Mouse (Mus musculus): ENCODE results near the gene Fgfr2. TPM values are rescaled to one million over a fixed set of nuclear protein-coding genes. Genes with fewer than 3 reads are reported as not detected.

Fgfr2 gene
- polyA plus RNA-seq, 1 experiment from 2014 or later = 11.2 TPM

GRCm38 (mm10) chr7:132733521-132733920, 389.6 kb downstream of the Fgfr2 start:
- DNase-seq (no peak), ATAC-seq (no peak)
- Histone ChIP-seq H3K9ac (replicated peaks) (no peak overlapping the region; the same call in 1 of the 2 replicates), H3K27ac (ENCODE audit: low read depth) (no peak overlapping the region), H3K4me2 (ENCODE audit: low read depth, low read length) (no peak overlapping the region), H3K36me3 (replicated peaks; ENCODE audit: insufficient read depth, low read length) (peaks cover 42% of the 10 kb centered on the region), H3K27me3 (ENCODE audit: insufficient read depth, low read length) (no peaks in the 10 kb centered on the region), H3K4me1 (ENCODE audit: insufficient read depth) (peaks cover 56% of the 10 kb centered on the region), H3K4me3 (ENCODE audit: low read depth, low read length) (no peak overlapping the region), H3K9me3 (ENCODE audit: low read length) (no peaks in the 10 kb centered on the region)
- no peak for TF ChIP-seq EP300 (IDR thresholded peaks at IDR 0.05; ENCODE audit: low read depth)
- no peak for TF ChIP-seq CTCF (IDR thresholded peaks at IDR 0.05; ENCODE audit: low read depth)
- WGBS (ENCODE audit: insufficient replicate concordance) = 87% methylated on average over 6 of the region's 6 CpGs

DNA sequence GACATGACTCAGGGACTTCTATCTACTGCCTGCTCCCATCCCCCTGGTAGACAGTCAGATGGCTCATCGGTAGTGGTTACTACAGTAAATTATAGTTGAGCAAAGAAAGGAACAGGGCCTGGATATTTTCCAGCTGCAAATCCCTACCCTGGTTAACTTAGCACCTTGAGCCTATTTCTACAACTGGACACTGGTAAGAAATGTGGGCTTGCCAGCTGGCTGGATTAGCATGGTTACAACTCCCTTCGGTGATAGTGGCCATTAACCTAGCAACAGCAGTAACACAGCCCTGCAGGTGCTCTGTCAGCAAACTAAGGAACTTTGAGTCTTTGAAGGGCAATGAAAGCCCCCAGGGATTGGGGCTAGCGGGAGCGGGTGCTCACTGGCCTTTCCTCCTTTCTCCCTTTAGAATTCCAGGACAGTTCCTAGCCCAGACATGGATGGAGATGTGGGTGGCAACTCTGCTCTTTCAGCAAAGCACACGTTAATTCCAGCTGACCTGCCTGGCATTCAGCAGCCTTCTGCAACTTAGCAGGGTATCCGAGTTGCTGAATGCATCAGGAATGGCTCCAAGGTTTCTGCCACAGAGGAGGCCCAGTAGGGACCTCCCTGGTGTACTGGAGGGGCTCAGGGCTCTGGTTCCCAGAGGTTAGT, 390.9 kb downstream of the Fgfr2 start:
- Histone ChIP-seq H3K27me3 (ENCODE audit: insufficient read depth, low read length) (no peaks in the 10 kb centered on the region), H3K4me3 (ENCODE audit: low read depth, low read length) (no peak overlapping the region), H3K4me2 (ENCODE audit: low read depth, low read length) (no peak overlapping the region), H3K27ac (ENCODE audit: low read depth) (0 out of 2 replicates have a peak overlapping the region, but pooled peaks have one; percentile 16), H3K9me3 (ENCODE audit: low read length) (no peaks in the 10 kb centered on the region), H3K9ac (replicated peaks) (no peak overlapping the region), H3K36me3 (replicated peaks; ENCODE audit: insufficient read depth, low read length) (peaks cover 48% of the 10 kb centered on the region), H3K4me1 (ENCODE audit: insufficient read depth) (peaks cover 54% of the 10 kb centered on the region)
- 90% methylated on average over 6 of the region's 6 CpGs for WGBS (ENCODE audit: insufficient replicate concordance)
- TF ChIP-seq CTCF (IDR thresholded peaks at IDR 0.05; ENCODE audit: low read depth) (no peak), EP300 (IDR thresholded peaks at IDR 0.05; ENCODE audit: low read depth) (no peak)
- DNase-seq (no peak), ATAC-seq (no peak)

GRCm38 (mm10) chr7:132731558-132731957, 391.6 kb downstream of the Fgfr2 start:
- H3K9me3 ChIP-seq (ENCODE audit: low read length) = no peaks in the 10 kb centered on the region
- TF ChIP-seq CTCF (IDR thresholded peaks at IDR 0.05; ENCODE audit: low read depth) = no peak
- TF ChIP-seq EP300 (IDR thresholded peaks at IDR 0.05; ENCODE audit: low read depth) = no peak
- peaks cover 53% of the 10 kb centered on the region for H3K4me1 ChIP-seq (ENCODE audit: insufficient read depth)
- peak overlapping the region; percentile 16; the same call in 1 of the 2 replicates for H3K27ac ChIP-seq (ENCODE audit: low read depth)
- ATAC-seq (no peak), DNase-seq (no peak)
- no peak overlapping the region for H3K4me2 ChIP-seq (ENCODE audit: low read depth, low read length)
- 85% methylated on average over 6 of the region's 6 CpGs for WGBS (ENCODE audit: insufficient replicate concordance)
- H3K9ac ChIP-seq (replicated peaks) = no peak overlapping the region
- no peak overlapping the region for H3K4me3 ChIP-seq (ENCODE audit: low read depth, low read length)
- H3K36me3 ChIP-seq (replicated peaks; ENCODE audit: insufficient read depth, low read length) = peaks cover 47% of the 10 kb centered on the region
- H3K27me3 ChIP-seq (ENCODE audit: insufficient read depth, low read length) = no peaks in the 10 kb centered on the region

DNA sequence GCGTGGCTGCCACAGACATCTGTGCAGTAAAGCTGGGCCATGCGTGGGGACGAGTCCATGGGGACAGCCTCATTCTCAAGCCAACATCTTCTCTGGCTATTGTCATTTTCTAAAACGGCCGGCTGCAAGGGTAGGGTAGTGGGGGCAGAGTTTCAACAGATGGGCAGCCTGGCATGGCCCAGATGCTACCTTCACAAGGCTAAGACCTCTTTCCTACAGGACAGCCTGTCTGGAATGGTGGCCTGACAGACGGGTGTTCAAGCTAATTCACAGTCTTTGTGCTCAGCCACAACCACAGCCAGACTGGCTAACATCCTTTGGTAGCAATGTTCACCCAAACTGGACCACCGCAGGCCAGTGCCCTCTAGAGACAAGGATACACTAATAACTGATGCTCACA, 392.6 kb downstream of the Fgfr2 start:
- ATAC-seq (no peak), DNase-seq (no peak)
- 79% methylated on average over 7 of the region's 7 CpGs for WGBS (ENCODE audit: insufficient replicate concordance)
- Histone ChIP-seq H3K9ac (replicated peaks) (no peak overlapping the region), H3K4me1 (ENCODE audit: insufficient read depth) (peaks cover 46% of the 10 kb centered on the region), H3K27ac (ENCODE audit: low read depth) (0 out of 2 replicates have a peak overlapping the region, but pooled peaks have one; percentile 24), H3K36me3 (replicated peaks; ENCODE audit: insufficient read depth, low read length) (peaks cover 47% of the 10 kb centered on the region), H3K4me3 (ENCODE audit: low read depth, low read length) (no peak overlapping the region), H3K27me3 (ENCODE audit: insufficient read depth, low read length) (no peaks in the 10 kb centered on the region), H3K9me3 (ENCODE audit: low read length) (no peaks in the 10 kb centered on the region), H3K4me2 (ENCODE audit: low read depth, low read length) (no peak overlapping the region)
- TF ChIP-seq EP300 (IDR thresholded peaks at IDR 0.05; ENCODE audit: low read depth) = no peak
- no peak for TF ChIP-seq CTCF (IDR thresholded peaks at IDR 0.05; ENCODE audit: low read depth)

- WGBS (ENCODE audit: insufficient replicate concordance) = 53% methylated on average over 4 of the region's 4 CpGs
- ATAC-seq (peak; percentile 56), DNase-seq (no peak)
- Histone ChIP-seq H3K4me2 (ENCODE audit: low read depth, low read length) (0 out of 2 replicates have a peak overlapping the region, but pooled peaks have one; percentile 18), H3K4me1 (ENCODE audit: insufficient read depth) (peaks cover 42% of the 10 kb centered on the region), H3K27me3 (ENCODE audit: insufficient read depth, low read length) (no peaks in the 10 kb centered on the region), H3K4me3 (ENCODE audit: low read depth, low read length) (no peak overlapping the region), H3K27ac (ENCODE audit: low read depth) (peak overlapping the region; percentile 72), H3K9me3 (ENCODE audit: low read length) (no peaks in the 10 kb centered on the region), H3K36me3 (replicated peaks; ENCODE audit: insufficient read depth, low read length) (peaks cover 40% of the 10 kb centered on the region), H3K9ac (replicated peaks) (peak overlapping the region; percentile 21)
- TF ChIP-seq EP300 (IDR thresholded peaks at IDR 0.05; ENCODE audit: low read depth) (no peak), CTCF (IDR thresholded peaks at IDR 0.05; ENCODE audit: low read depth) (no peak)
Observed at GRCm38 (mm10) chr7:132729093-132729831, 393.9 kb downstream of the Fgfr2 start.

DNA sequence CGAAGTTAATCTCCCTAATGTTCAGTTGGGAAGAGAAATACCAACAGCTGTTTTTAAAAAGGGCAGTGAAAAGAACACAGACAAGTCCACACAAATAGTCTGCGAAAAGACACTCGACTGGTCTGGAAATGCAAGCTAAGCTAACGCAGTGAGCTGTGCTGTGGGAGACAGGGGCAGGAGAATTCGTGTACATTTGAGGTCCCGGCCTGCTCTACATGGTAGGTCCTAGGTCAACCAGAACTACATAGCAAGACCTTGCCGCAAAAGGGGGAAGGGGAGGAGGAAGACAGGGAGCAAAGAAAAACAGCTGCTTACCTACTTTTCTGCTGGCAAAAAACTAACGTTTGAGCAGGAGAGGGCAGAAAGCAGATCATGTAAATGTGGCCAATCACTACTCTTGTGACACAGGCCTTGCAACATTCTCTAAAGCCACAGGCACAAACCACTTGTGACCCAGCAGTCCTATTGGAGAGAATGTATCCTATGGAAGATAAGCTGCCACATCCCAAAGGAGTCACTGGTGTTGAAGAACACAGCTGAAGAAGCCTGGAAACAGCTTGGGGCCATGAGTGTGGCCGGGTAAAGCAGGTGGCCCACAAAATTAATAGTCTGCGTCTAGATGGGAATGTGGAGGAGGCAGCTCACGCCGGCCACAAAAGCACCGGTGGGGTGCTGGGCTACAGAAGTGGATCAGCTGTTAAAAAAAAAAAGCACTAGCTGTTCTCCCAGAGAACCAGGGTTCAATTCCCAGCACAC, 396.9 kb downstream of the Fgfr2 start:
- no peak for TF ChIP-seq CTCF (IDR thresholded peaks at IDR 0.05; ENCODE audit: low read depth)
- no peak for TF ChIP-seq EP300 (IDR thresholded peaks at IDR 0.05; ENCODE audit: low read depth)
- H3K27ac ChIP-seq (ENCODE audit: low read depth) = peak overlapping the region; percentile 83

More for the DNA sequence above, 396.9 kb downstream of the Fgfr2 start:
- Histone ChIP-seq H3K36me3 (replicated peaks; ENCODE audit: insufficient read depth, low read length) (peaks cover 25% of the 10 kb centered on the region), H3K4me1 (ENCODE audit: insufficient read depth) (peaks cover 49% of the 10 kb centered on the region), H3K9ac (replicated peaks) (no peak overlapping the region), H3K4me3 (ENCODE audit: low read depth, low read length) (peak overlapping the region; percentile 9; the same call in 1 of the 2 replicates), H3K4me2 (ENCODE audit: low read depth, low read length) (no peak overlapping the region), H3K27me3 (ENCODE audit: insufficient read depth, low read length) (no peaks in the 10 kb centered on the region), H3K9me3 (ENCODE audit: low read length) (no peaks in the 10 kb centered on the region)
- no peak for ATAC-seq
- WGBS (ENCODE audit: insufficient replicate concordance) = 73% methylated on average over 13 of the region's 13 CpGs
- DNase-seq = no peak

All from liver, postnatal 0 days (tissue).